Mouse (Mus musculus) natural killer cell, adult 2 months (primary cell): ENCODE measurements around the gene Zdhhc24.
A peak's percentile ranks its signal among the peaks of the same experiment; 100 is the strongest.
"Not testable (repeated sequence)": the region's sequence is repeated elsewhere in the genome, so short reads cannot be mapped to it uniquely, and the experiment has no call there.

Experiments
- DNase-seq, 2 experiments: peaks; one replicate each; pipeline ENCODE4 v3.0.0; 2022; ENCODE audit warnings: low spot score in 2 of 2

The Zdhhc24 gene

DNA sequence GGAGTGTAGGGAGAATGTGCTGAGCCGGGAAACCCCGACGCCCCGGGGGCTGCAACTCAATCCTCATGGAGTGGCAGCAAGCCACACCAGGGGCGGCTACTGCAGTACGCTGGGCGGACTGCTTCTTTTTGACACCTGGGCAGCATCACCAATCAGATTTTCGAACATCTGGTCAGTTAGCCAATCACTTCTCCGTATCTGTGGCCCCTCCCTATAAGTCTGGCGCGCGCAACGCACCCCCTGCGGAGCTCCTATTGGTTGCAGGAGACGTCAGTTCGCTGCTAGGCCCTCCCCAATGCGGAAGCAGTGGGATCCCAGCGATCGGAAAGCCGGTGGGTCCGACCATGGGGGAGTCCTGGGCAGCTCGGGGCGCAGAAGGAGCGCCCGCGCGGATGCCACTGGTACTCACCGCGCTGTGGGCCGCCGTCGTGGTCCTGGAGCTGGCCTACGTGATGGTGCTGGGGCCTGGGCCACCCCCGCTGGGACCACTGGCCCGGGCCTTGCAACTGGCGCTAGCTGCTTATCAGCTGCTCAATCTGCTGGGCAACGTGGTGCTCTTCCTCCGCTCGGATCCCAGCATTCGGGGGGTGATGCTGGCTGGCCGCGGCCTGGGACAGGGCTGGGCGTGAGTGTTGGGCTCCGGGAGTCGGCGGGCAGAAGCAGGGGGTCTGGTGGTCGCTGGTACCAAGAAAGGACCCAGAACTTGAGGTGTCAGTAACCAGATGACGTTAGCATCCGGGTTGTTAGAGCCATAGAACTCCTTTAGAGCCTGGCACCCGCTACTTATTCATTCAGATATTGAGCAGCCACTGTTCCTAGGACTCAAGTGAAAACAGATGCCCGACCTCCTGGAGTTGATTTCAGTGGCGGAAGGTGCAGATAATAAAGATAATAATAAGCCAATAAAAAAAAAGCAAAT lies at the start of gene Zdhhc24:
TSS of gene Zdhhc24 (plus strand) at position 264 of the 919 bp plus-strand sequence.
- peak; percentile 94 to 95 for DNase-seq

DNA sequence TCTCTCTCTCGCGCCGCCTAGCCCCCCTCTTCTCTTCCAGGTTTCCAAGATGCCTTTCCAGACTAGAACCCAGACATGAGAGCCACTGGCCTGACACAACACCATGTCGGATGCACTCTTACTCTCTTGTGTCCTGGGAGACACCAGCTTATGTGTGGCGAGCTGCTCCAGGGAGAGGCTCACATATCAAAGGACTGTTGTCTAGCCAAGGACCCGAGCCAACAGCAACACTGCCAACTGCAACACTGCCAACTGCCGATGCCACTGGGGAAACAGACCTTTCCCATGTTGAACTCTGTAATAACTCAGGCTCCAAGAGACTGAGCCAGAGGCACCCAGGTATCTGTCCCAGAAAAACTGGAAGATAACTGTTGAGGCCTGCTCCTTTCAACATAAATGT lies 49.3 kb upstream of the Zdhhc24 start:
- DNase-seq, result no peak

DNA sequence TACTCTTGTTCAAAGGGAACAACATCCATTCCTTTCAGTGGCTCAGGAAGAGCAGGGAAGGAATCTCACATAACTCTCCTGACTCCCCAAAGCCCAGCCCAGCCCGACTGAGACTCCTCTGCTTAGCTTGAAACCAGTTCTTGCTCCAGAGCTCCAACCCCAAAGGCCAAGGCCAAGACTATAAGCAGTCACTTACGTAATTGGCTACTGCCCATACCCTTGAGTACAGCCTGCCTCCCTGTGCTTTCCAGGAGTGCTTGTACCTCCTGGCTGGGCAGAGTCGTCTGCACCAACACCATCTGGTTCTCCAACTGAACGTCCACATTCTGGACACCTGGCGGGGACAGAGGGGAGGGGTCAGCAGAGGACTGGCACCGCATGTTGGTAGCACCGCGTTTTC lies 44.5 kb upstream of the Zdhhc24 start:
- no peak for DNase-seq

DNA sequence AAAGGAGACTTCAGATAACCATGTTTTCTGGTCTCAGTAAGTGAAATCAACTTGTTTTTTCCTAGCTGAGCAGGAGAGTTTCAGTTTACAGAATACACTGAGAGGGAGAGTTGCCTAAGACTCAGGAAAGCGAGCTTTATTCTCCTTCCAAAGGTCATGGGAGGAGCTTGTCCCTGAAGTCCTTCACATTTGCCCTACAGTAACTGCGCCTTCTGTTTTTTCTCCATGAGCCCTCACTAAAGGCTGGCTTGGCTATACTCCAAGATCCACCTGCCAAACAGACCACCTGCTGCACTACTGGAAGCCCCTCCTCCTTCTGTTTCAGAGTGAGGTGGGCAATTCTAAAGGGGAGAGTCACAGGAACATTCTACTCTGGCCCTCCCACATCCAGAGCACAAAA lies 42.4 kb upstream of the Zdhhc24 start:
- DNase-seq, result no peak

DNA sequence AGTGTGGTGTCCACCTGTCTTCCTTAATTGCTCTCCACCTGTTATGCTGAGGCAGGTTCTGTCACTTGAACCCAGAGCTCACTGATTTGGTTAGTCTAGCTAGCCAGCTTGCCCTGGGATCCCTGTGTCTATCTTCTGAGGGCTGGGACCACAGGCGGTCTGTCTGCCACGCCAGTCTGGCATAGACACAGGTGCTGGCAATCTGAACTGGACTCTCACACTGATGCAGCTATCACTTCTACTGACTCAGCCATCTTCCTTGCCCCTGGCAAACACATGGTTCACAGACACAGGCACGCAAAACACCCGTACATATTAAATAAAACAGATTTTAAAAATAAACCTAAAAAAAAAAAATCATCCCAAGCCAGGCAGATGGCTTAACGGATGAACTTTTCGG lies 41.4 kb upstream of the Zdhhc24 start:
- no peak for DNase-seq

DNA sequence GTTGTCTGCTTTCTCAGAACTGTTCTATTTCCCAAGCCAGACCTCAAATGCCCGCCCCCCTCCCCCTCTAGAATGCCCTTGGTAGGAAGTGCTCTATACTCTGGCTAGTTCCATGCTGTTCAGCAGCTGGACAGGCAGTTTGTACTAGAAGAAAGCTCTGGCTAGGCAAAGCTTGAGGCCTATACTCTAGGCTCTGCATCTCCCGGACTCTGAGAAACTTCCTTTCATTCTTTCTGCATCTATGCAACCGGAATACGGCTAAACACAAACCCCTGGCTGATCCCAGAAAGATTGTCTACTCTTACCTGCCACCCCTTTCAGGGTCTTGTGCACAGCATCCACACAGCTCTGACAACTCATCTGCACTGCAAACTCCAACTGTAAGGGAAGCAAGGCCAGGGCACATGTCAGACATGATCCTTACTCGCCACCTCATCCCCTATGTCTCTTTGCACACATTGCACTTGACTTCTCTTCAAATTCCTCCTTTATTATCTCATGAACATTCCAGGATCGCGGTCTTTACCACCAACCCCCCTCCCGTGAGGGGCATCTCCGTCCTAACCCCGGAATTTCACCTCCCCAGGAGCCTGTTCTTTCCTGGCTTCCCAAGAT lies 39.8 kb upstream of the Zdhhc24 start:
- no peak for DNase-seq

DNA sequence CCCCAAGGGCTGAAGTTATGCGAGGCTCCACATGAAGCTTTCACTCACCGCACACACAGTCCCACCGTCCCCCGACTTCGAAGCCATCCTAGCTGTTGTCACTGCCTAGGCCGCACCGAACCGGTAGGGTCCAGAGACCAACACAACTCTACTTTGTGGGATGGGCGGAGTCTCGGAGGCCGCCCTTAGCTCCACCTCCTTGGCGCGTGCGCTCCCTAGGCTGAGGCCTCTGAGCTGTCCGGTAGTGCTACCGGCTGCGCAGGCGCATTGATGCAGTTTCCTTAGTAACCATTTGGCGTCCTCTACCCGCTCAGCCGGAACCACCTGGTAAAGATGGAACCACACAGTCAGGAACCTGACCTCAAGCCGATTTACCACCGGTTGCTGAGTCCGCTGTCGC lies 39.3 kb upstream of the Zdhhc24 start, which contains the start of the genes Ccs and Ccdc87:
TSS of gene Ccs (minus strand) at position 184 of the 400 bp plus-strand sequence.
TSS of gene Ccdc87 (plus strand) at position 218 of the 400 bp plus-strand sequence.
- peak; percentile 95 for DNase-seq

DNA sequence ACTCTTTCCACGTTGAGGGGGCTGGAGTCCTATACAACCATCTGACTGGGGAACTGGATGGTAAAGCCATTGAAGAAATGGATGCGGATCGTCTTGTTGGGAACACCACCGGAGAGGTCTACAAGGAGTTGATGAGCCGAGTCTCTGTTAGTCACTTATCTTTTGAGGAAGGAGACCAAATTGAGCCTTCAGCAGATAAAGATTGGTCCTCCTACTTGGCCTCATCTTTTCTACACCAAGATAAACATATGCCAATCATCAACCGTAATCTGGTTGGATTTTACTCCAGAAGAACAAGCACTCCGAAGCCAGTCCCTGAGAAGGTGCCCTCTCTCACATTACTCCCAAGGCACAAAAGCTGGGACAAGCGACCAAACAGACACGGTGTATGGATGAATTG lies 37.6 kb upstream of the Zdhhc24 start:
- DNase-seq, result no peak

DNA sequence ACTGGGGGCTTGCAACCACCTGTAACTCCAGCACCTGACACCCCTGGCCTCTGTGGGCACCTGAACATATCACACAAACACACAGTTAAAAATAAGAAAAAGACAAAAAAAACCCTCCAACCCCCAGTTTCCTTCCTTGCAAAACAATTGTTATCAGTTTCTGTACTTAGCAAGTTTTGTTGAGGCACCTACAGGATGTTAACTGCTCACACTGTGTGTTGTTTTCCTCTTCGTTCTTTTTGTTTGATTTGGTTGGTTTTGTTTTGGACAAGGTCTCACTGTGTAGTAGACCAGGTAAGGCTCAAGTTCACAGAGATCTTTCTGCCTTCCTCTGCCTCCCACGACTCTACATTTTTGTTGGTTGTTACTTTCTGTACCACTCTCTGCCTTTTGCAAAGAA lies 35.9 kb upstream of the Zdhhc24 start:
- DNase-seq, result no peak

DNA sequence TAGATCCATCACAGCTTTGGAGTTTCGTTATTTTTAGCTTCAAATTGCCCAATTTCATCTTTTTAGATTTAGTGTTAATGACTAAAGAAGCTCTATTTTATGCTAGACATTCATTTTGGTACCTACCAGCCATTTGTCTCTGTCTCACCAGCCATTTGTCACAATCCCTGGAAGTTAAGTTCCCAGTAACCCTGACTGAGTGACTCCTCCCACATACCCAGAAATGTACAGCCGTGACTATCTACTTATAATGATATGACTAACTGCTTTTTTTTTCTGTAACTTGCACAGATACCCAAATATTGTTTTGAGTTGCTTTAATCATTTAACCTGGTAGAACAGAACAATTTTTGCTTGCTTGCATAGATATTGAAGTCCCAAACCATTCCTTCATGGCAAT lies 32.6 kb upstream of the Zdhhc24 start:
- no peak for DNase-seq

DNA sequence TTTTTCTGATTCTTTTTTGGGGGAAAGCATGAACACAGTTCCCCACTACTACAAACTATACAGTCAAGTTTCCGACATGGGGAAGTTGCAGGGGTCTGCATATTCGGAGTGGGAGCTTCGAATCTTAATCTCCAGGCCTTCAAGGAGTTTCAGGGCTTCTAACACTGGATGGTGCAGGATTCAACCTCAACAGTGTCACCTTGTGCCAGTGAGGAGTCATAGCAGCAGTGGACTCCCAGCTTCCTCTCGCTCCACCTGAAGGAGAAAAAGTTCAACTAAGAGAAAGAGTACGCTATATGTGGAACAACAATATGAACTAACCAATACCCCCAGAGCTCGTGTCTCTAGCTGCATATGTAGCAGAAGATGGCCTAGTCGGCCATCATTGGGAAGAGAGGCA lies 31.0 kb upstream of the Zdhhc24 start:
- DNase-seq, result peak in 1 of 2 experiments; percentile 10

DNA sequence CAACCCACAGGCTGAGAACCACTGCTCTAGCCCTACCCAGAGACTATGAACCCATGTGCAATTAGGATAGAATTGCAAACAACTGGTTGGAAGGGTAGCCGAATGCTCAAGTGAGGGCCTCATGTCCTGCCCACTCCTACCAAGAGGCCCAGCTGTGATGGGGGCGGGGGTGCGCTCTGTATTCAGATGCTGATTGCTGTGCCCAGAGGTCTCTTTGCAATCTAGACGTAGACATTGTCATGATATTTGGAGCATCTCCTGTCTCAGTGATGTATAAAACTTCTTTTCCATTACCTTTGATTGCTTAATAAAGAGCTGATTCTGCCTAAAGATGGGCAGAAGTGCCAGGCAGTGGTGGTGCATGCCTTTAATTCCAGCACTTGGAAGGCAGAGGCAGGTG lies 28.7 kb upstream of the Zdhhc24 start:
- no peak for DNase-seq

DNA sequence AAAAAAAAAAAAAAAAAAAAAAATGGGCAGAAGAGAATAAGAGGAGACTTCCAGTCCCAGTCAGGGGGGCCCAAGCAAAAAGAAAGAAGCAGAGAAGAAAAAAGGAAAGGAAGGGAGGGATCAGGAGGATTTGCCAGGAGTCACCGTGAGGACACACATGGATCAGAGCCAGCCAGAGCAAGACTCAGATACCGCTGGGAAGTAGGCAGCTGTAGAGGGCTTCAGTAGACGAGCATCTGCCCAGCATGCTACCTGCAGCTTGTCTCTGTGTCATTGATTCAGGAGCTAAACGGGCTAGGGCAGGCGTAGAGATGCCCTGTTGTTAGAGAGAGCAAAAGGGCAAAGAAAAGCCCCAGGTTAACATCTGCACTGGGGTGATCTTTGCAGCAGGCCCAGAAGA lies 28.2 kb upstream of the Zdhhc24 start:
- DNase-seq, result no peak

DNA sequence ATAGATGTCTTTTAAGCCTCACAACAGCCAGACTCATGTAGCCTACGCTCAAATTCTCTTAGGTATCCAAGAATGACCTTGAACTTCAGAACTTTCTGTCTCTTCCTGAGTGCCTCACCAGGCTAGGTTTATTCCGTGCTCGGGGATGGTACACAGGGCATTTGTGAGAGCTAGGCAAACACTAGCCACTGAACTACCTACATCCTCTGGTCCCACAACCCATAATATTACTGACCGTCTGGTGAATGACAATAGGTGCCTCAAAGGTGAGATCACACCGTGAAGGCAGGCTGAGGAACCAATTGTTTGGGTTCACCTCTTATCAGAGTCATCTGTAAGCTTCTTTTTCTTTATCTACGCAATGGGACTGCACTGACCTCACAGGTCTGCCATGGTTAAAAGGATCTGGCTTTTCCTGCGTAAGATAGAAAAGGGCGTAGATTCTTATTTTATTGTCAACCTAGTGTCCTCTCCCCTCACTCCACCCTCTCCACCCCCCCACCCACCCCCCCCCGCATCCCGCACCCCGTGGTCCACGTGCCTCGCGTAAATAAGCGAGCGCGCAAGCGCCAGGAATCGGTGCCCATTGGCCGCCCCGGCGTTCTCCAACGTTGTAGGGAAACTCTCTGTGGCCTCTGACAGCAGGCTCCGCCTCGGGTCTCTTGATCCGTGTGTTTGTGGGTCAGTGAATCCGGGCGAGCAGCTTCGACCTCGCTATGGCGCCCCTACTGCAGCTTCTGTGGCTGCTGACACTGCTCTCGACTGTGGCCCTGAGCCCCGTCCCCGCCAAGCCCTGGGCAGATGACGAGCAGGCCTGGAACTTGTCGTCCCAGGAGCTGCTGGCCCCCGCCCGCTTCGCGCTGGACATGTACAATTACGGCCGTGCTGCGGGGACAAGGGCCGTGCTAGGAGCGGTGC lies 23.7 kb upstream of the Zdhhc24 start, which contains the start of gene Ctsf:
TSS of gene Ctsf (plus strand) at position 579 of the 918 bp plus-strand sequence.
- DNase-seq, result peak; percentile 32 to 35

DNA sequence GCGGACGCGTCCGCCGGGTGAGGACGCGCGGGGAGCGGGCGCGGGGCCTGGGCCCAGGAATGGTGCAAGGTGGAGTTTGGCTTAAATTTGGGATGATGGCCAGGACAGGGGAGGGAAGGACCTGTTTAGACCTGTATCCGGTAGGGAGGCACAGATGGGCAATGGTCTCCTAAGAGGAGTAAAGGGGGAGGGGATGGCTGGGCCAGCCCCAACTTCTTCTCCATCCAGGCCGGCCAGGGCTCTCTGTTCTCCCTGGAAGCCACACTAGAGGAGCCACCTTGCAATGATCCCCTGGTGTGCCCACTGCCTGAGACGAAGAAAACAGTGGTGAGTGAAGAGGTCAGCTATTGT lies 23.0 kb upstream of the Zdhhc24 start:
- no peak for DNase-seq

DNA sequence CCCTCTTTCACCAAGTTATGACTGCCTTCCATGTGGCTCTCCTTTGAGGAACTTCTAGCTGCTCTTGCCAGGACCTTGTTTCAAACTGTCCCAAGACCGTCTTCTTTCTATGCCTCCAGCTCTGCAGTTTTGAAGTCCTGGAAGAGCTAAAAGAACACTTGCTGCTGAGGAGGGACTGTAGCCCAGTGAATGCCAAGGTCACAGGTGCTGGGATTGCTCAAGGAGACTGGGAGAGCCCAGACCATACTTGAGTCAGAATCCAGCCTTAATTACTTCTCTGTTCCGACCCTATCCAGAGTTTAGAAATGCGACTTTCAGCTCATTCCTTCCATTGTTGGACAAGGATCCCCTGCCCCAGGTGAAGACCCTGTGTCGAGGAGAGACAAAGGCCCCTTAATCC lies 22.5 kb upstream of the Zdhhc24 start:
- no peak for DNase-seq

DNA sequence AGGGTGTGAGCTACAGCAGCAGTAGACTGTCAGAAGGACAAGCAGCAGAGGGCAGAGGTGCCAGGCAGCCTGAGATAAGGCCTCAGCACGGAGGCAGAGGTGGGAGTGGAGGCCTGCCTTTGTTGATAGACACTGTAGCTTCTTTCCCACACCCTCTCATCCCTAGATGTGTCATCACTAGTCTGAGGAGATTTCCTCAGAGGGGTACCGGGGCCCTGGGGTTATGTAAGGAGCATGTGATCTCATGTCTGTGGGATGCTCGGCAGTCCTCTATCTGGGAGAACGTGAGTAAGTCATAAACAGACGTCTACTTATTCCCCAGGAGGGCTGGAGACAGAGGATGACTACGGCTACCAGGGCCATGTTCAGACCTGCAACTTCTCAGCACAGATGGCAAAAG lies 19.4 kb upstream of the Zdhhc24 start:
- DNase-seq, result no peak

DNA sequence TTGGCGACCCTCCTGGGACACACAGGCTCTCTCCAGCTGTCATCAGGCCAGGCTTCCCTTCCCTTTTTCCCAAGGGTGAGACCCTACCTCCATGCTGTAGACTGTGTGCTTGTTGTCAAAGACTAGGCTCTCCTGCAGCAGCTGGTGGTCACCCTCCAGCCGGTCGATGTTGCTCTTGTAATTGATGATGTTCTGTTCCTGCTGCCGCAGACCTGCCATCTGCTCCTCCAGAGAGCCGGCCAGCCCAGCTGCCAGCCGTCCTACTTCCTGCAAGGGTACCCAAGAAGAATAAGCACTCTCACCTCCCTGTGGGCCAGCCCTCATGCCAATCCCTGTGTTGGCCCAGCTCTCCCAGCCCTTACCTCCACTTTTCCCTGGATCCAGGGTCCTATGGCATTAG lies 15.4 kb upstream of the Zdhhc24 start:
- DNase-seq, result no peak

DNA sequence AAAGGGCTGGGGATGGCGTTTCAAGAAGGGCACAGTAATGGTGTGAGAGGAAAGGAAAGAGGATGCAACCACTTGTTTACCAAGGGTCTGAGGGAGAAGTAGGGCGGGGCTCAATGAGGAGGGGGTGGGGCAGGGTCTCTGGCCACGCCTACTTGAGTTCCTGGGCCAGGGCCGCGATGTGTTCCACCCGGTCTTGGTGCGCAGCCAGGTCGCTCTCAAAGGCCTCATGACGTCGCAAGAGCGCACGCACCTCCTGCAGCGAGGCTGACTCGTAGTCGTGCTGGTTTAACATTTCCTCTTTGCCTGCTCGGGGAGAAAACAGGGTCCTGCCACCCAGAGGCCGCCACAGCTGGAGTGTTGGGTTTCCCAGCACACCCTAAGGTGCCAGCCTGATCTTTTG lies 13.3 kb upstream of the Zdhhc24 start:
- DNase-seq, result no peak

DNA sequence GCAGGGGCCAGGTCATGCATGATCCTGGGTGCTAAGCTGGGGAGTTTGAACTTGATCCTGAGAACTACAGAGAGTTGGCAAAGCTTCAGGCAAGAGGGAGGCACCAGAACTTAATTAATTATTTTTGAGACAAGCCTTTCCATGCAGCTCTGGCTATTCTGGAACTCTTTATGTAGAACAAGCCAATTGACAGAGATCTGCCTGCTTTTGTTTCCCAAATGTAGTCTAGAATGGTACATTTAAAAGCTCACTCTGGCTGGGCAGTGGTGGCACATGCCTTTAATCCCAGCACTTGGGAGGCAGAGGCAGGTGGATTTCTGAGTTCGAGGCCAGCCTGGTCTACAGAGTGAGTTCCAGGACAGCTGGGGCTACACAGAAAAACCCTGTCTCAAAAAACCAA lies 3.9 kb upstream of the Zdhhc24 start:
- not testable (repeated sequence) for DNase-seq

DNA sequence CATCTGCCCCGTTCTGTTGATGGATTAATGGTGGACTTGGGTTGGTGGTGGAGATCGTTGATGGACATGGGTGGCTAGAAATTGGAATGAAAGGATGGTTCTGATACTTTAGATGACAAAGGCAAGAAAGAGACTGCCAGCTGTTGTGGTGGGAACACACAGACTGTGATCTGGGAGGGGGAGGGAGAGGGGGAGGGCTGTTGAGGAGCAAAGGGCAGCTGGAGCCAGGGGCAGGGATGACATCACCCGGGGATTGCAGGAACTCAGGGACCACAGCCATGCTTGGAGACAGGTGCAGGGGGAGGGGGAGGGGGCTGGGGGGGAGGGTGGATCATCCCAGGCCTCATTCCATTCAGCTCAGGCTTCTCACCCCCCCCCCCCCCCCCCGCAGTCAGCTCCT lies 2.2 kb upstream of the Zdhhc24 start:
- no peak for DNase-seq

DNA sequence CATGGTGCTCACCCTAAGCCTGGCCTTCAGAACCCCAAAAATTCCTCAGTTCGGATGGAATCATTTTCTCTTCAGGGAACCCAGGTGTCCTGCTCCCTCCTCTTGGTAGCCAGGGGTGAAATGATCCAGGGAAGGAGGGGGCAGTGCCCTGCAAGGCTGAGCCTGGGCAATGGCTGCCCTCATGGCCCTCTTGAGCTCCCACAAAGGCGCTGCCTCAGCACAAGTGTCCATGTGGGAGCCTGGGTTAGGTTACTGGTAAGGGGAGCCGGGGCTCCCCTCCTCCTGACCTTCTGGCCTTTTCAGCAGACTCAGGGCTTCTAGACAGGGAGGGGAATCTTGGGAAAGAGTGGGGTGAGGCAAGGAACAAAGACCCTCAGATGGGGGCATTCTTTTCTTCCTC lies 1.7 kb upstream of the Zdhhc24 start:
- no peak for DNase-seq
